Mouse (Mus musculus): Measurements from ENCODE around the gene Aspscr1.

GRCm38 (mm10) chr11:120727564-120727963, 54.8 kb downstream of the Aspscr1 start:
- TF ChIP-seq SRF (IDR thresholded peaks at IDR 0.05; ENCODE audit: control insufficient read depth, insufficient read length, low read depth) = no peak
- TF ChIP-seq POLR2A (IDR thresholded peaks at IDR 0.05; ENCODE audit: insufficient read length, low read depth) = no peak
- TF ChIP-seq USF1 (IDR thresholded peaks at IDR 0.05; ENCODE audit: low read depth) = no peak
- no peak for TF ChIP-seq CEBPB (IDR thresholded peaks at IDR 0.05; ENCODE audit: insufficient read depth, poor library complexity, severe bottlenecking)
- TF ChIP-seq E2F4 (IDR thresholded peaks at IDR 0.05; ENCODE audit: insufficient read depth) = no peak
- no peak for TF ChIP-seq TCF12 (IDR thresholded peaks at IDR 0.05; ENCODE audit: insufficient read depth, poor library complexity, severe bottlenecking)

Data from myocyte (in vitro differentiated cells).